ENCODE assay signal across 7 mouse cellular contexts in the genomic region with DNA sequence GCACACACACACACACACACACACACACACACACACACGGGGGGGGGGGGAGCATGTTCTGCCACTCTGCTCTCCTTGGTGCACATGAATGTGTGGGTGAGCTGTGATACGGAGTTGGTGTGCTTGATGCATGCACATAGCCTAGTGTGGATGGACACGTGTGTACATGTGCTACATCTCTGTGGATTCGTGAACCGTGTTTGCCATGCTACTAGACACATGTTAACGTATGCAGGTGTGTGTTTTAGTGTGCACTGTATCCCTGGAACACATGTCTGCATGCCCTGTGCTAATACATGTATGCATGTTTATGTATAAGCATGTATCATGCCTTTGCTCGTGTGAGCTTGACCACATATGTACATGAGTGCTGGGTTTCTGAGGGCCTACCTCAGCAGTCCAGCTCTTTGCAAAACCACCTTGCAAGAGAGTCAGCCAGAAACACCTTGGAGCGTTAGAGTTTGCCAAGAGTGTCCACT. TPM values are rescaled to one million over a fixed set of nuclear protein-coding genes. Genes with fewer than 3 reads are reported as not detected.
DNase-seq lines count a peak whose midpoint lies in the region; ATAC-seq lines count a peak whose summit lies in the region.

No protein-coding gene starts in this region.

- peaks cover 47% of the 10 kb centered on the region for H3K4me1 ChIP-seq in embryonic facial prominence, embryonic 10.5 days
- H3K4me1 ChIP-seq in heart, embryonic 12.5 days (replicated peaks), result peaks cover 41% of the 10 kb centered on the region
- peaks cover 34% of the 10 kb centered on the region for H3K4me1 ChIP-seq in liver, embryonic 11.5 days (replicated peaks; ENCODE audit: control insufficient read depth, insufficient read depth, low read length)
- peaks cover 39% of the 10 kb centered on the region for H3K4me1 ChIP-seq in stomach, embryonic 15.5 days

- H3K9ac ChIP-seq in heart, embryonic 12.5 days, result peak overlapping the region; percentile 88
- H3K9ac ChIP-seq in liver, embryonic 11.5 days (ENCODE audit: low read depth, low read length), result peak overlapping the region; percentile 95
- H3K9ac ChIP-seq in stomach, embryonic 15.5 days, result no peak overlapping the region

- ATAC-seq in heart, embryonic 12.5 days (ENCODE audit: insufficient number of reproducible peaks, low FRiP score), result no peak
- ATAC-seq in liver, embryonic 11.5 days (replicated peaks; ENCODE audit: low FRiP score), result no peak
- ATAC-seq in stomach, embryonic 15.5 days (ENCODE audit: insufficient read depth, low FRiP score, low read depth), result no peak

- peaks cover 42% of the 10 kb centered on the region for H3K36me3 ChIP-seq in embryonic facial prominence, embryonic 10.5 days (replicated peaks)
- H3K36me3 ChIP-seq in heart, embryonic 12.5 days, result peaks cover 33% of the 10 kb centered on the region
- H3K36me3 ChIP-seq in liver, embryonic 11.5 days (ENCODE audit: control insufficient read depth, insufficient read depth, low read length), result peaks cover 16% of the 10 kb centered on the region
- peaks cover 19% of the 10 kb centered on the region for H3K36me3 ChIP-seq in stomach, embryonic 15.5 days

- H3K4me3 ChIP-seq in embryonic facial prominence, embryonic 10.5 days, result peak overlapping the region; percentile 96
- peak overlapping the region; percentile 82 for H3K4me3 ChIP-seq in heart, embryonic 12.5 days
- H3K4me3 ChIP-seq in liver, embryonic 11.5 days (ENCODE audit: low read depth, low read length), result peak overlapping the region; percentile 96
- H3K4me3 ChIP-seq in stomach, embryonic 15.5 days (replicated peaks), result peak overlapping the region; percentile 97

- 73% methylated on average over 8 of the region's 8 CpGs for WGBS in embryonic facial prominence, embryonic 10.5 days
- WGBS in heart, embryonic 12.5 days, result 74% methylated on average over 8 of the region's 8 CpGs
- WGBS in liver, embryonic 11.5 days, result 74% methylated on average over 8 of the region's 8 CpGs
- WGBS in stomach, embryonic 15.5 days, result 68% methylated on average over 8 of the region's 8 CpGs

- peak; percentile 7 for DNase-seq in layer of hippocampus, adult 9-11 months
- no peak for DNase-seq in layer of hippocampus, adult 9-10 months (ENCODE audit: low spot score)
- DNase-seq in embryonic facial prominence, embryonic 10.5 days (ENCODE audit: low spot score), result no peak
- no peak for DNase-seq in liver, embryonic 11.5 days (ENCODE audit: low spot score)
- no peak for DNase-seq in layer of hippocampus, postnatal 25 days (ENCODE audit: extremely low spot score in 1 of 2, low spot score in 1 of 2)

- peak overlapping the region; percentile 97 for H3K4me2 ChIP-seq in heart, embryonic 12.5 days
- H3K4me2 ChIP-seq in liver, embryonic 11.5 days, result peak overlapping the region; percentile 99
- peak overlapping the region; percentile 96 for H3K4me2 ChIP-seq in stomach, embryonic 15.5 days

- no peaks in the 10 kb centered on the region for H3K27me3 ChIP-seq in embryonic facial prominence, embryonic 10.5 days (replicated peaks; ENCODE audit: low read depth, poor library complexity, severe bottlenecking)
- H3K27me3 ChIP-seq in heart, embryonic 12.5 days (replicated peaks), result no peaks in the 10 kb centered on the region
- H3K27me3 ChIP-seq in liver, embryonic 11.5 days (replicated peaks; ENCODE audit: control insufficient read depth, insufficient read depth, low read length), result no peaks in the 10 kb centered on the region
- H3K27me3 ChIP-seq in stomach, embryonic 15.5 days (replicated peaks), result no peaks in the 10 kb centered on the region

- H3K9me3 ChIP-seq in embryonic facial prominence, embryonic 10.5 days, result no peaks in the 10 kb centered on the region
- no peaks in the 10 kb centered on the region for H3K9me3 ChIP-seq in heart, embryonic 12.5 days (replicated peaks)
- H3K9me3 ChIP-seq in liver, embryonic 11.5 days (ENCODE audit: control insufficient read depth, low read length), result no peaks in the 10 kb centered on the region
- H3K9me3 ChIP-seq in stomach, embryonic 15.5 days, result no peaks in the 10 kb centered on the region

- 0 out of 2 replicates have a peak overlapping the region, but pooled peaks have one; percentile 90 for H3K27ac ChIP-seq in embryonic facial prominence, embryonic 10.5 days (replicated peaks)
- no peak overlapping the region for H3K27ac ChIP-seq in heart, embryonic 12.5 days (ENCODE audit: poor library complexity, severe bottlenecking)
- peak overlapping the region; percentile 40; the same call in 1 of the 2 replicates for H3K27ac ChIP-seq in liver, embryonic 11.5 days (ENCODE audit: low read depth, low read length)
- H3K27ac ChIP-seq in stomach, embryonic 15.5 days, result no peak overlapping the region

RNA-seq across cellular contexts. Expression of a gene that starts 1.6 kb away (rescaled TPM):
- 24.1 and 28.0 TPM in 2 replicates for polyA plus RNA-seq in embryonic facial prominence, embryonic 10.5 days (2016; fragmentation: Nextera tagmentation; extraction: Ambion mirVana)
- polyA plus RNA-seq in heart, embryonic 12.5 days (2016; fragmentation: Nextera tagmentation; extraction: Ambion mirVana), result 13.8 and 14.2 TPM in 2 replicates
- 16.1 and 17.9 TPM in 2 replicates for polyA plus RNA-seq in liver, embryonic 11.5 days (2014; fragmentation: Nextera tagmentation; extraction: Ambion mirVana)
- 17.0 and 17.5 TPM in 2 replicates for polyA plus RNA-seq in stomach, embryonic 15.5 days (2015; fragmentation: Nextera tagmentation; extraction: Ambion mirVana)
- total RNA-seq in layer of hippocampus, postnatal 25 days (2021), result 100 to 1,000 TPM; 127 to 145 TPM

RNA-seq across cellular contexts. Expression of a gene that starts 1.7 kb away (rescaled TPM):
- 50.1 and 52.7 TPM in 2 replicates for polyA plus RNA-seq in embryonic facial prominence, embryonic 10.5 days (2016; fragmentation: Nextera tagmentation; extraction: Ambion mirVana)
- polyA plus RNA-seq in heart, embryonic 12.5 days (2016; fragmentation: Nextera tagmentation; extraction: Ambion mirVana), result 31.2 and 31.5 TPM in 2 replicates
- polyA plus RNA-seq in liver, embryonic 11.5 days (2014; fragmentation: Nextera tagmentation; extraction: Ambion mirVana), result 48.5 and 49.1 TPM in 2 replicates
- 51.2 and 51.9 TPM in 2 replicates for polyA plus RNA-seq in stomach, embryonic 15.5 days (2015; fragmentation: Nextera tagmentation; extraction: Ambion mirVana)
- total RNA-seq in layer of hippocampus, postnatal 25 days (2021), result 10 to 100 TPM; 58.3 to 69.5 TPM

RNA-seq across cellular contexts. Expression of a gene that starts 23.9 kb away (rescaled TPM):
- polyA plus RNA-seq in embryonic facial prominence, embryonic 10.5 days (2016; fragmentation: Nextera tagmentation; extraction: Ambion mirVana), result 97.9 and 109 TPM in 2 replicates
- polyA plus RNA-seq in heart, embryonic 12.5 days (2016; fragmentation: Nextera tagmentation; extraction: Ambion mirVana), result 37.8 and 38.3 TPM in 2 replicates
- 79.3 and 86.8 TPM in 2 replicates for polyA plus RNA-seq in liver, embryonic 11.5 days (2014; fragmentation: Nextera tagmentation; extraction: Ambion mirVana)
- 59.7 and 60.7 TPM in 2 replicates for polyA plus RNA-seq in stomach, embryonic 15.5 days (2015; fragmentation: Nextera tagmentation; extraction: Ambion mirVana)
- total RNA-seq in layer of hippocampus, postnatal 25 days (2021), result 10 to 100 TPM; 35.6 to 36.4 TPM

RNA-seq across cellular contexts. Expression of a gene that starts 24.0 kb away (rescaled TPM):
- polyA plus RNA-seq in embryonic facial prominence, embryonic 10.5 days (2016; fragmentation: Nextera tagmentation; extraction: Ambion mirVana), result 18.6 and 19.4 TPM in 2 replicates
- polyA plus RNA-seq in heart, embryonic 12.5 days (2016; fragmentation: Nextera tagmentation; extraction: Ambion mirVana), result 9.2 and 10.1 TPM in 2 replicates
- 16.4 and 16.9 TPM in 2 replicates for polyA plus RNA-seq in liver, embryonic 11.5 days (2014; fragmentation: Nextera tagmentation; extraction: Ambion mirVana)
- polyA plus RNA-seq in stomach, embryonic 15.5 days (2015; fragmentation: Nextera tagmentation; extraction: Ambion mirVana), result 14.7 and 15.7 TPM in 2 replicates
- total RNA-seq in layer of hippocampus, postnatal 25 days (2021), result 10 to 100 TPM; 29.7 to 33.0 TPM

RNA-seq across cellular contexts. Expression of a gene that starts 30.1 kb away (rescaled TPM):
- polyA plus RNA-seq in embryonic facial prominence, embryonic 10.5 days (2016; fragmentation: Nextera tagmentation; extraction: Ambion mirVana), result 0.29 and 0.43 TPM in 2 replicates
- 0.13 and 0.19 TPM in 2 replicates for polyA plus RNA-seq in heart, embryonic 12.5 days (2016; fragmentation: Nextera tagmentation; extraction: Ambion mirVana)
- 0.22 and 0.26 TPM in 2 replicates for polyA plus RNA-seq in liver, embryonic 11.5 days (2014; fragmentation: Nextera tagmentation; extraction: Ambion mirVana)
- polyA plus RNA-seq in stomach, embryonic 15.5 days (2015; fragmentation: Nextera tagmentation; extraction: Ambion mirVana), result 0.30 and 0.50 TPM in 2 replicates
- total RNA-seq in layer of hippocampus, postnatal 25 days (2021), result under 1 TPM; 0.31 to 0.32 TPM

Comparison
In these comparisons a context has a peak if more than half of its experiments do, and no peak if none do; other contexts are left out.
1. H3K27ac ChIP-seq: peak in embryonic facial prominence, embryonic 10.5 days (single experiment) and liver, embryonic 11.5 days (single experiment); none in heart, embryonic 12.5 days (single experiment) and stomach, embryonic 15.5 days (single experiment).
2. Peak in every context shown above with its lines, with median percentiles within 50 percentile points of each other: H3K4me3 ChIP-seq and H3K4me2 ChIP-seq.